Mouse (Mus musculus) MEL (cell line): ENCODE results near the gene Fam166a.
A peak's percentile ranks its signal among the peaks of the same experiment; 100 is the strongest.

Source experiments
- CTCF ChIP-seq, 3 experiments: IDR thresholded peaks in 2 of 3; conservative IDR thresholded peaks in 1 of 3; 2 replicates each; pipeline ENCODE4 v1.5.1; 2011 to 2012; ENCODE audit warnings: low read length in 3 of 3, low read depth in 2 of 3, mild to moderate bottlenecking in 2 of 3, improper control_type of control experiment in 1 of 3, inconsistent platforms in 1 of 3, mixed read lengths in 1 of 3, moderate library complexity in 1 of 3; ENCODE audit not compliant: control insufficient read depth in 1 of 3, insufficient read depth in 1 of 3, poor library complexity in 1 of 3, severe bottlenecking in 1 of 3
- ELF1 ChIP-seq: IDR thresholded peaks from 2 replicates; pipeline ENCODE4 v1.6.1; 2014; ENCODE audit warnings: low read depth, mild to moderate bottlenecking, inconsistent platforms, low read length, improper control_type of control experiment, moderate library complexity
- EP300 ChIP-seq, 2 experiments: IDR thresholded peaks; 2 replicates each; pipeline ENCODE4 v1.6.1; 2011; ENCODE audit warnings: improper control_type of control experiment in 2 of 2, low read length in 2 of 2, low read depth in 1 of 2, mild to moderate bottlenecking in 1 of 2
- ETS1 ChIP-seq: IDR thresholded peaks from 2 replicates; pipeline ENCODE4 v1.6.1; 2012; ENCODE audit warnings: low read depth, mild to moderate bottlenecking, inconsistent platforms, low read length, improper control_type of control experiment, moderate library complexity
- MAX ChIP-seq: IDR thresholded peaks from 2 replicates; pipeline ENCODE4 v1.6.1; 2011; ENCODE audit warnings: low read length, improper control_type of control experiment
- MAZ ChIP-seq: IDR thresholded peaks from 2 replicates; pipeline ENCODE4 v1.6.1; 2012; ENCODE audit warnings: low read depth, mild to moderate bottlenecking, inconsistent platforms, low read length, improper control_type of control experiment
- MEF2A ChIP-seq: IDR thresholded peaks from 2 replicates; pipeline ENCODE4 v1.6.1; 2014; ENCODE audit warnings: low read depth, mild to moderate bottlenecking, inconsistent platforms, low read length, improper control_type of control experiment; ENCODE audit not compliant: poor library complexity, insufficient replicate concordance, severe bottlenecking; ENCODE audit errors: extremely low read depth
- POLR2A ChIP-seq, 2 experiments: IDR thresholded peaks; 2 replicates each; pipeline ENCODE4 v1.6.1; 2011 to 2012; ENCODE audit warnings: low read length in 2 of 2, mild to moderate bottlenecking in 2 of 2, control low read depth in 1 of 2, improper control_type of control experiment in 1 of 2, low read depth in 1 of 2, moderate library complexity in 1 of 2; ENCODE audit not compliant: control insufficient read depth in 1 of 2, insufficient read depth in 1 of 2, poor library complexity in 1 of 2
- POLR2AphosphoS2 ChIP-seq: IDR thresholded peaks from 2 replicates; pipeline ENCODE4 v1.6.1; 2011; ENCODE audit warnings: low read length, improper control_type of control experiment
- SIN3A ChIP-seq: IDR thresholded peaks from 2 replicates; pipeline ENCODE4 v1.6.1; 2012; ENCODE audit warnings: low read length, improper control_type of control experiment, inconsistent platforms
- USF1 ChIP-seq: IDR thresholded peaks from 2 replicates; pipeline ENCODE4 v1.6.1; 2014; ENCODE audit warnings: low read depth, mild to moderate bottlenecking, inconsistent platforms, low read length, improper control_type of control experiment, moderate library complexity
- ZKSCAN1 ChIP-seq: IDR thresholded peaks from 2 replicates; pipeline ENCODE4 v1.6.1; 2012; ENCODE audit warnings: low read depth, mild to moderate bottlenecking, inconsistent platforms, low read length, improper control_type of control experiment, moderate library complexity

DNA sequence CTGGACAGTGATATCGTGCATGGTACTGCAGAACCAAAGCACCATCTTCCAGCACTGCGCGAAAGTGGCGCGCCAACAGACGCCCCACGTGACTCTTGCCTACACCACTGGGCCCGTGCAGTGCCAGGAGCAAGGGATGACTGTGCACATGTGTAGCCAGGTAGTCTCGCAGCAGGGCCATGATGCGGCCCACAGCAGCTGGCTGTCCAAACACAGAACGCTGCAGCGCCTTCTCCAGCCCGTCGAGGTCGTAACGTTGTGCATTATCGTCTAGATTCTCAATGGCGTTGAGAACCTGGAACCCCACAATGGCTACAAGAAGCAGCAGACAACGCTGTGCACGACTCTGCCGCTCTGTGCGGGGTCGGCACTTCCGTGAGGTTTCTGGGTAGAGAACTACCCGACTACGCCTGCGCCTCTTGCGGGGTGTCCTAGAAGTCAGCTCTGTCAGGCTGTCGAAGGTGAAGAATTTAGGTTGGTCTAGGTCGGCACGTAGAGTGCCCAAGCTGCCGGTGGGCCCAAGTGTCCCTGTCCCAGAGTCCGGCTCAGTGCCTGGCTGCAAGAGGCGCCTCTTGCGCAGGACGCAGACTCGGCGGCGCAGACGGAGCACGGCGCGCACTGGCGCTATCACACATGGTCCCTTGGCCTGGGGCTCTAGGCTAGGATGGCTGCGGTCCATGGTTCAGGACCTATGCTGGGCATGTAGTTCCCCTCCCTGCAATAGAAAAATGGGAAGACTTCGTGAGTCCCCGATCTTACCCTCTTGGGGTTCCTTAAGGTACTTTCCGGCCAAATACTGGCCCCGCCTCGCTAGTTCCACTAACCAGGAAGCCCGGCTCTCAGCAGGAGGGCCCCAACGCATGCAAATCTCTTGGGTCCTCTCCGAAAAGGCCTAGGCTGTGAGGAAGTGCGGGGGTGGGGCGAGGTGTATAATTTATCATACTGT lies 23.1 kb upstream of the Fam166a start:
- peak; percentile 45 to 76 for TF ChIP-seq POLR2A (IDR thresholded peaks at IDR 0.05; ENCODE audit: control insufficient read depth in 1 of 2, insufficient read depth in 1 of 2, low read depth in 1 of 2, low read length in 2 of 2, poor library complexity in 1 of 2)
- peak; percentile 91 for TF ChIP-seq MAX
- peak; percentile 53 for TF ChIP-seq SIN3A
- no peak for TF ChIP-seq CTCF (IDR thresholded peaks at IDR 0.05 in 2 of 3, conservative IDR thresholded peaks at IDR 0.05 in 1 of 3; ENCODE audit: control insufficient read depth in 1 of 3, insufficient read depth in 1 of 3, low read depth in 2 of 3, low read length in 3 of 3, poor library complexity in 1 of 3, severe bottlenecking in 1 of 3)
- peak; percentile 59; the same call in 1 of the 2 replicates for TF ChIP-seq POLR2AphosphoS2
- peak in 1 of 2 experiments; percentile 33; a peak in 1 of 4 replicates for TF ChIP-seq EP300 (IDR thresholded peaks at IDR 0.05; ENCODE audit: low read depth in 1 of 2, low read length in 2 of 2)
- peak; percentile 95 for TF ChIP-seq USF1
- peak; percentile 94 for TF ChIP-seq ELF1
- TF ChIP-seq ETS1, result peak; percentile 64
- TF ChIP-seq ZKSCAN1, result no peak
- TF ChIP-seq MAZ, result no peak
- TF ChIP-seq MEF2A, result no peak
